Mouse (Mus musculus) layer of hippocampus, postnatal 14 days (tissue): ENCODE data around the gene Ssr2. TPM values are rescaled to one million over a fixed set of nuclear protein-coding genes. Genes with fewer than 3 reads are reported as not detected.

Experiments
- microRNA-seq, 2 experiments: library from miRNA; unstranded; fragments of <30 nt; microRNA quantifications; one replicate each; pipeline ENCODE4 v1.2.0; 2021
- total RNA-seq, 2 experiments: library from RNA; stranded (reverse); gene quantifications; 2 replicates each; pipeline ENCODE4 v1.2.3; 2021

Gene Ssr2
- total RNA-seq, 2 experiments from 2014 or later, result 110 to 120 TPM

Small RNA genes lying within 50 kb of the gene (microRNA-seq; reads per million reads assigned to microRNA genes)
- gene Mir1905, result 0 reads per million in 2 experiments

Other genes with a start within 250 kb of the Ssr2 start
- gene Tmem79, start 239.7 kb upstream of the Ssr2 start, total RNA-seq, result 1 to 10 TPM in 1 of 2 experiments, under 1 TPM in 1; 0.93 to 1.3 TPM
- 10 to 100 TPM; 65.4 to 71.8 TPM for gene Smg5, start 239.6 kb upstream of the Ssr2 start, total RNA-seq
- 1 to 10 TPM; 8.1 to 9.4 TPM for gene Paqr6, start 211.3 kb upstream of the Ssr2 start, total RNA-seq
- not detected for gene Bglap3, start 203.1 kb upstream of the Ssr2 start, total RNA-seq
- gene Bglap2, start 197.2 kb upstream of the Ssr2 start, total RNA-seq, result not detected
- gene Bglap, start 191.4 kb upstream of the Ssr2 start, total RNA-seq, result 1 to 10 TPM in 1 of 2 experiments, not detected in 1; 1.3 TPM
- gene Pmf1, start 165.5 kb upstream of the Ssr2 start, total RNA-seq, result 1 to 10 TPM; 6.9 to 9.9 TPM
- 10 to 100 TPM; 68.6 to 70.3 TPM for gene Slc25a44, start 150.7 kb upstream of the Ssr2 start, total RNA-seq
- gene Sema4a, start 114.7 kb upstream of the Ssr2 start, total RNA-seq, result 10 to 100 TPM; 33.1 to 38.1 TPM
- 10 to 100 TPM; 42.0 to 49.3 TPM for gene Lmna, start 65.9 kb upstream of the Ssr2 start, total RNA-seq
- gene Mex3a, start 43.5 kb upstream of the Ssr2 start, total RNA-seq, result 10 to 100 TPM in 1 of 2 experiments, 1 to 10 TPM in 1; 9.0 to 10.7 TPM
- gene Rab25, start 27.6 kb upstream of the Ssr2 start, total RNA-seq, result not detected
- gene Lamtor2, start 22.8 kb upstream of the Ssr2 start, total RNA-seq, result 100 to 1,000 TPM in 1 of 2 experiments, 10 to 100 TPM in 1; 96.1 to 113 TPM
- gene Ubqln4, start 22.1 kb upstream of the Ssr2 start, total RNA-seq, result 10 to 100 TPM; 77.3 to 81.8 TPM
- 100 to 1,000 TPM; 258 to 259 TPM for gene Arhgef2, start 30.1 kb downstream of the Ssr2 start, total RNA-seq
- gene Rxfp4, start 77.3 kb downstream of the Ssr2 start, total RNA-seq, result not detected
- 10 to 100 TPM; 51.5 to 61.6 TPM for gene Khdc4, start 109.9 kb downstream of the Ssr2 start, total RNA-seq
- 10 to 100 TPM; 49.7 to 57.7 TPM for gene Rit1, start 141.0 kb downstream of the Ssr2 start, total RNA-seq
- gene Syt11, start 199.3 kb downstream of the Ssr2 start, total RNA-seq, result 100 to 1,000 TPM; 500 to 510 TPM